Mouse (Mus musculus) embryonic facial prominence, embryonic 14.5 days (tissue): ENCODE measurements at regions not wholly inside any gene's neighbourhood (a gene's known extent, or its start where the extent isn't known, plus 50 kb on each side); places are given as distances from the start of the nearest gene placed in this dataset.
"Not testable (repeated sequence)": the region's sequence is repeated elsewhere in the genome, so short reads cannot be mapped to it uniquely, and the experiment has no call there.

Experiments used
- ATAC-seq: fragments of 200-750 bp; cut with Nextera tagmentation; 2 replicates; pipeline ENCODE4 v1.8.0; 2017; ENCODE audit warnings: low read depth, moderate number of reproducible peaks, moderate TSS enrichment
- DNase-seq: peaks from one replicate; pipeline ENCODE4 v3.0.0-alpha.2; 2015; ENCODE audit warnings: low spot score
- H3K27ac ChIP-seq: fragments of 300-500 bp; sonication (generic); replicated peaks from 2 replicates; pipeline ENCODE4 v1.5.1; 2014; ENCODE audit warnings: low read depth, mild to moderate bottlenecking, low read length, moderate library complexity
- H3K27me3 ChIP-seq: fragments of 300-500 bp; sonication (generic); replicated peaks from 2 replicates; pipeline ENCODE4 v1.6.1; 2014; ENCODE audit warnings: low read length; ENCODE audit not compliant: control insufficient read depth, insufficient read depth
- H3K36me3 ChIP-seq: fragments of 300-500 bp; sonication (generic); 2 replicates; pipeline ENCODE4 v1.6.1; 2014; ENCODE audit warnings: low read length, mixed read lengths; ENCODE audit not compliant: control insufficient read depth, insufficient read depth
- H3K4me1 ChIP-seq: fragments of 300-500 bp; sonication (generic); 2 replicates; pipeline ENCODE4 v1.6.1; 2014; ENCODE audit warnings: antibody characterized with exemption, low read length; ENCODE audit not compliant: control insufficient read depth, insufficient read depth
- H3K4me2 ChIP-seq: fragments of 300-500 bp; sonication (generic); 2 replicates; pipeline ENCODE4 v1.6.1; 2014; ENCODE audit warnings: low read depth, mild to moderate bottlenecking, low read length, moderate library complexity, mixed read lengths
- H3K4me3 ChIP-seq: fragments of 300-500 bp; sonication (generic); 2 replicates; pipeline ENCODE4 v1.5.1; 2014; ENCODE audit warnings: low read depth, mild to moderate bottlenecking, low read length
- H3K9ac ChIP-seq: fragments of 300-500 bp; sonication (generic); 2 replicates; pipeline ENCODE4 v1.6.1; 2014; ENCODE audit warnings: low read depth, mild to moderate bottlenecking, low read length, moderate library complexity, mixed read lengths
- H3K9me3 ChIP-seq: fragments of 300-500 bp; sonication (generic); 2 replicates; pipeline ENCODE4 v1.6.1; 2016; ENCODE audit warnings: low read length; ENCODE audit not compliant: control insufficient read depth
- WGBS: fragments of 180-500 bp; shearing (Covaris S2); extraction: QIAGEN DNeasy Blood & Tissue Kit; methylation state at CpG from one replicate; pipeline ENCODE4 v1.1.7; 2014; 5-methylcytosine and 5-hydroxymethylcytosine counted together

DNA sequence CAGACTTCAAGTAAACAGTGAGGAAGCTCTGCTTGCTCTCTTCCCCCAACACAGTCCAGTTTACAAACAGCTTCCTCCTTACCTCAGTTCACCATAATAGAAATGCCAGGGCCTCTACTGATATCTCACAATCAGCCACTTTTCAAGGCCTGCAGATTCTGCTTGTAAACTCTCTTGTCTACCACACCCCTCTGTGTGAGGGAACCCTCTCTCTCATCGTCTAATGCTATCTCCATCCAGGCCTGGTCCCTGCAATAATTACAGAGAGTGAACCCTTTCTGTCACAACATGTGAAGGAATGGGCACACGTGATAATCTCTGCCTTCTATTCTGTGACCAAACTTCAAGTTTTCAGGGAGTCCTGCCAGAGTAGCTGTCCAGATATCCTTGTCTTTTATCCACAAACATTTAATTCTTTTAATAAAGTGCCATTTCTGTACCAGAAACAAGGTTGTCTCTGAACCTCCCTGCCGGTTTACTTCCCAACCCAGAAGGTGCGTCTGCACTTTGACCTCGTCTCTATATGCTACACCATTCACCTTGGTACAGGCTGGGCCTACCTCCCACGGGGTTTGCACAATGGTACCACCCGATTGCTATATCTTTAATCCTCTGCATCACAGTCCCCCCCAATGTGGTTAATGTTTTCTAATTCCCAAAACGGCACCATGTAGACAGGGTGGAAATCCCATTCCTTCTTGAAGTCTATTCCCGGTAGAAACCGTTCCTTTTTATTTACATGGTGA, 219.6 kb downstream of the Samd9l start:
- not testable (repeated sequence) for H3K27ac ChIP-seq, H3K27me3 ChIP-seq, ATAC-seq, H3K4me1 ChIP-seq, DNase-seq, H3K36me3 ChIP-seq, H3K4me3 ChIP-seq, H3K4me2 ChIP-seq, H3K9ac ChIP-seq
- peaks cover 23% of the 10 kb centered on the region for H3K9me3 ChIP-seq
- 75% methylated on average over 6 of the region's 10 CpGs for WGBS

DNA sequence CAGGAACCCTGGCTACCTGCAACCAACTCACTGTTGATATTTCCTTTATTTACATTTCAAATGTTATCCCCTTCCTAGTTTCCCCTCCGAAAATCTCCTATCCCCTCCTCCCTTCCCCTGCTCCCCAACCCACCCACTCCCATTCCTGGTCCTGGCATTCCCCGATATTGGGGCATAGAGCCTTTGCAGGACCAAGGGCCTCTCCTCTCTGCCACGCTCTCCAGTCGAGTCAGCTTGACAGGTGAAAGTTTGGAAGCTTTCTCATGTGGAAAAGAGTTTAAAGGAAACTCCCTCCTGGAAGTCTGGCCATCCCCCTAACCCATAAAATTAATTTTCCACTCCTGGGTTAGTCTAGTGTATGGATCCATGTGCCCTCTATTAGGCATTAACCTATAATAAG, 229.9 kb downstream of the Samd9l start:
- H3K27me3 ChIP-seq, H3K4me2 ChIP-seq, H3K9ac ChIP-seq, DNase-seq, H3K36me3 ChIP-seq, H3K9me3 ChIP-seq, H3K4me1 ChIP-seq, H3K27ac ChIP-seq, H3K4me3 ChIP-seq, ATAC-seq: not testable (repeated sequence)
- 59% methylated on average over 3 of the region's 4 CpGs for WGBS

DNA sequence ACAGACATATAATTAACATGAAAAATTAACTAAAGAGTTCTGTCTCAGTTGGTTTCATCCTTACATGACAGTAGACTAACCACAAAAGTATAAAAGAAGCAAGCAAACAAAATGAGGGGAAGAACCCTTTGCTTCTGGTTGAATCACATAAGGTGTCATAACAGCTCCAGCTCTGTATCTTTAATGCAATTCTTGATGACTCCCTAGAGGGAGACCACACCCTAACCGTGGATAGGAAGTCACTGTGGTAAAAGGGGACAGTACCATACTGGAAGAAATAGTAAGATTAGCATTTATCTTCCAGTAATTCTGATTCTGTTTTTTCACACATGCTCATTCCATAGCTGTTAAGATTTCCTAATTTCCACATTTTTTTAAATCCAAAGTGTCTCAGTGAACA, 233.2 kb downstream of the Samd9l start:
- no CpG with 5 or more reads among the region's 1 CpGs for WGBS
- not testable (repeated sequence) for ATAC-seq

DNA sequence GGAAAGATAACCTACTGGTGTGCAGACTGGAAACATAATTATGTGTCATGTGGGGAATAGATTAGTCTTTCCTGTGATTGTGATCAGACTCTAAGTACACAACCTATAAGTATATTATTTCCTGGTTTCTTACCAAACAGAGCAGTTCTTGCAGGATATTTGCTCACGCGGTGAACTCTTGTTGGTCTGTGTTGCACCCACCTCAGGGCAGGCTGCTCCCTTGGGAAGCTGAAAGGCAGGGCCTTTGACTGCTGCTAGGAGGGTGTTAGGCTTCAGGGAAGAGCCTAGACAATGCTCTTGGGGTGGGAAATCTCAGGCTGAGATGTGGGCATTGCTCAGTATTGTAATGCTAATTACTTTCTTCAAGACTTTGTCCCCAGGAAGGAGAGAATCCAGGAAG, 247.5 kb downstream of the Samd9l start:
- not testable (repeated sequence) for H3K4me3 ChIP-seq, H3K9me3 ChIP-seq, H3K27me3 ChIP-seq, H3K9ac ChIP-seq, H3K4me1 ChIP-seq, ATAC-seq, H3K36me3 ChIP-seq, H3K27ac ChIP-seq, DNase-seq, H3K4me2 ChIP-seq
- 82% methylated on average over 2 of the region's 2 CpGs for WGBS

More for the DNA sequence above, 233.2 kb downstream of the Samd9l start:
- not testable (repeated sequence) for H3K36me3 ChIP-seq, H3K4me2 ChIP-seq, DNase-seq, H3K4me3 ChIP-seq, H3K4me1 ChIP-seq, H3K27ac ChIP-seq, H3K27me3 ChIP-seq, H3K9ac ChIP-seq, H3K9me3 ChIP-seq

DNA sequence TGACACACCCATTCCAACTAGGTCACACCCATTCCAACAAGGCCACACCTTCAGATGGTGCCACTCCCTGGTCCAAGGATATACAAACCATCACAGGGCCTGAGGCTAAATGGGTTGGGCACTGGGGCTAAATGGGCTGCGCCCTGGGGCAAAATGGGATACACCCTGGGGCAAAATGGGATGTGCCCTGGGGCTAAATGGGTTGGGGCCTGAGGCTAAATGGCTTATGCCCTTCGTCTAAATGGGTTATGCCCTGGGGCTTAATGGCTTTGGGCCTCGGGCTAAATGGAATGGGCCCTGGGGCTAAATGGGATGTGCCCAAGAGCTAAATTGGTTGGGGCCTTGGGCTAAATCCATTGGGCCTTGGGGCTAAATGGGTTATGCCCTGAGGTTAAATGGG, 261.5 kb downstream of the Samd9l start:
- not testable (repeated sequence) for DNase-seq, H3K9ac ChIP-seq, H3K36me3 ChIP-seq, H3K4me2 ChIP-seq, H3K27me3 ChIP-seq, ATAC-seq, H3K4me1 ChIP-seq, H3K27ac ChIP-seq, H3K4me3 ChIP-seq
- 80% methylated on average over 3 of the region's 3 CpGs for WGBS
- H3K9me3 ChIP-seq: peaks cover 57% of the 10 kb centered on the region; the same call in 1 of the 2 replicates

DNA sequence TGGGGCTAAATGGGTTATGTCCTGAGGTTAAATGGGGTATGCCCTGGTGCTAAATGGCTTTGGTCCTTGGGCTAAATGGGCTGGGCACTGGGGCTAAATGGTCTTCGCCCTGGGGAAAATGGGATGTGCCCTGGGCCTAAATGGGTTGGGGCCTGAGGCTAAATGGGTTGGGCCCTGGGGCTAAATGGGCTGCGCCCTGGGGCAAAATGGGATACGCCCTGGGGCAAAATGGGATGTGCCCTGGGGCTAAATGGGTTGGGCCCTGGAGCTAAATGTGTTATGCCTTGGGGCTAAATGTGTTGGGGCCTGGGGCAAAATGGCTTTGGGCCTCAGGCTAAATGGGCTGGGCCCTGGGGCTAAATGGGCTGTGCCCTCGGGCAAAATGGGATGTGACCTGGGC, 265.6 kb downstream of the Samd9l start:
- ATAC-seq: not testable (repeated sequence)

DNA sequence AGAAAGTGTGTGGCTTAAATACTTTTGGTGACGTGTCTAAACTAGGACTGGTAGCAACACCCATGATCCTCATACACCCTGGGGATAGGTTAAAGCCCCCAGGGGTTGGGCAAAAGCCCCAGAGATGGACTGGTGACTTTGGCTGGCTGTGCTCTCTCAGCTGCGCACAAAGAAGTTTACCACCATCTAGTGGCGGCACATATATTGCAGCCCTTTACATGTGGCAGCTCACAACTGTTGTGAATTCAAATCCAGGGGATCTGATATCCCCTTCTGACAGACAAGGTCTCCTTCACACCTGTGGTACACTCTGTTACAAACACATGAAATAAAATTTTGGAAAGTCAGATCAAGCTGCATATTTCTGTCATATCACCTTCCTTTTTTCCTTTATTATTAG, 283.1 kb downstream of the Samd9l start:
- DNase-seq, H3K4me2 ChIP-seq, H3K9ac ChIP-seq, H3K27me3 ChIP-seq, H3K4me1 ChIP-seq, ATAC-seq, H3K27ac ChIP-seq, H3K4me3 ChIP-seq, H3K9me3 ChIP-seq, H3K36me3 ChIP-seq: not testable (repeated sequence)
- no CpG with 5 or more reads among the region's 3 CpGs for WGBS

More for the DNA sequence above, 265.6 kb downstream of the Samd9l start:
- H3K36me3 ChIP-seq, H3K27me3 ChIP-seq, H3K9ac ChIP-seq, H3K4me1 ChIP-seq, H3K4me2 ChIP-seq, H3K4me3 ChIP-seq, H3K27ac ChIP-seq, DNase-seq: not testable (repeated sequence)
- 80% methylated on average over 4 of the region's 4 CpGs for whole genome bisulfite sequencing
- peaks cover 39% of the 10 kb centered on the region; the same call in 1 of the 2 replicates for H3K9me3 ChIP-seq
